ENCODE assay signal across 17 mouse cellular contexts in the genomic region with DNA sequence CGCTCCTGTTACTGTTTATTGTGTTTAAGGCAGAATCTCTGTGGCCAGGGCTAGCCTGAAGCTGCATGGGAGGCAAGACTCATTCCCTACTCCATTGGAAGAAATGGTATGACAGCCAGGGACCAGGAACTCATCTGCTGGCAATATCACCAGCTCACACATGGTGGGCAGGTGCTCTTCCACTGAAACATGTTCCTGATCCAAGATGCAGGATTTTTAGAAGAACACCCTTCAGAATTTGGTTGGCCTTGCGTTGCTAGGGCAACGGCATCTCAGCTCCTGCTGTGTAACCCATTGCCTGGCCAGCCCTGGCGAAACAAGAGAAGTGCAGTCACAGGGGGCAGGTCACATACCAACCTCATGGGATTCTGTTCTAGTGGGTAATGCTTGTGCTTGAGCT. TPM values are rescaled to one million over a fixed set of nuclear protein-coding genes. Genes with fewer than 3 reads are reported as not detected.
DNase-seq lines count a peak whose midpoint lies in the region; ATAC-seq and TF ChIP-seq lines count a peak whose summit lies in the region.
"Had no signal": no experiment of that assay in that cellular context is flagged by ENCODE, and none has a peak within 500 bp of the region (broad histone marks: within the 10 kb centered on the region; RNA-seq: fewer than 3 reads in every experiment).

No protein-coding gene starts in this region.

- H3K4me2 ChIP-seq in limb, embryonic 13.5 days (replicated peaks), result no peak overlapping the region
- H3K4me2 ChIP-seq: heart, embryonic 11.5 days; intestine, embryonic 15.5 days; liver, embryonic 11.5 days; lung, embryonic 15.5 days had no signal

- H3K9me3 ChIP-seq in limb, embryonic 13.5 days, result no peaks in the 10 kb centered on the region
- H3K9me3 ChIP-seq: intestine, embryonic 15.5 days; lung, embryonic 15.5 days had no signal

- WGBS in limb, embryonic 13.5 days, result 49% methylated on average over 4 of the region's 4 CpGs

- no peak for DNase-seq in left cerebral cortex, adult 2 months (ENCODE audit: extremely low spot score in 1 of 2, low spot score in 2 of 2)
- no peak for DNase-seq in left cerebral cortex, postnatal 4 days
- peak; percentile 65 for DNase-seq in R1 (ENCODE audit: low read depth, low spot score)
- peak; percentile 63 for DNase-seq in cerebellum, adult 8-10 months
- no peak for DNase-seq in left cerebral cortex, postnatal 36 days (ENCODE audit: low spot score in 2 of 2)
- DNase-seq in urinary bladder, postnatal 25 days (ENCODE audit: low spot score), result no peak
- DNase-seq: adrenal gland, adult 8-10 months; right cerebral cortex, postnatal 4 days; thymus, adult 18-20 months had no signal

- intact Hi-C loops in left cerebral cortex, adult 2 months (cut with DNase I), result no loop called here
- intact Hi-C loops in left cerebral cortex, postnatal 4 days (cut with DNase I), result no loop called here
- intact Hi-C loops in left cerebral cortex, postnatal 36 days (cut with DNase I), result no loop called here

- peaks cover 16% of the 10 kb centered on the region for H3K4me1 ChIP-seq in limb, embryonic 13.5 days
- H3K4me1 ChIP-seq: intestine, embryonic 15.5 days had no signal

- no peak overlapping the region for H3K4me3 ChIP-seq in left cerebral cortex, adult 2 months
- no peak overlapping the region for H3K4me3 ChIP-seq in limb, embryonic 13.5 days
- H3K4me3 ChIP-seq: intestine, embryonic 15.5 days; lung, embryonic 15.5 days had no signal

- no peaks in the 10 kb centered on the region; the same call in 1 of the 2 replicates for H3K27me3 ChIP-seq in limb, embryonic 13.5 days
- H3K27me3 ChIP-seq: CH12.LX; lung, embryonic 15.5 days had no signal

- TF ChIP-seq CTCF in left cerebral cortex, adult 2 months (IDR thresholded peaks at IDR 0.05), result no peak

- no peaks in the 10 kb centered on the region for H3K36me3 ChIP-seq in limb, embryonic 13.5 days
- H3K36me3 ChIP-seq: intestine, embryonic 15.5 days; lung, embryonic 15.5 days had no signal

- ATAC-seq in limb, embryonic 13.5 days (ENCODE audit: low FRiP score, low read depth), result no peak

- H3K27ac ChIP-seq in left cerebral cortex, adult 2 months, result peak overlapping the region; percentile 22; the same call in 1 of the 2 replicates
- no peak overlapping the region for H3K27ac ChIP-seq in limb, embryonic 13.5 days
- H3K27ac ChIP-seq: intestine, embryonic 15.5 days; lung, embryonic 15.5 days had no signal

- H3K9ac ChIP-seq in limb, embryonic 13.5 days, result 0 out of 2 replicates have a peak overlapping the region, but pooled peaks have one; percentile 43
- H3K9ac ChIP-seq: intestine, embryonic 15.5 days; lung, embryonic 15.5 days had no signal

RNA-seq across cellular contexts. Expression of gene Ccdc124, which starts 5.8 kb away (rescaled TPM):
- 10 to 100 TPM; 94.8 to 99.0 TPM for total RNA-seq in left cerebral cortex, adult 2 months (2021)
- 10 to 100 TPM; 86.2 to 89.3 TPM for total RNA-seq in left cerebral cortex, postnatal 4 days (2021)
- polyA plus RNA-seq in limb, embryonic 13.5 days (2015; fragmentation: Nextera tagmentation; extraction: Ambion mirVana), result 113 and 117 TPM in 2 replicates
- 100 to 1,000 TPM in 1 of 2 experiments, 10 to 100 TPM in 1; 88.6 to 108 TPM for total RNA-seq in left cerebral cortex, postnatal 36 days (2021)

RNA-seq across cellular contexts. Expression of gene Slc5a5, which starts 13.1 kb away (rescaled TPM):
- total RNA-seq in left cerebral cortex, adult 2 months (2021), result 10 to 100 TPM in 1 of 2 experiments, 1 to 10 TPM in 1; 9.9 to 10.3 TPM
- 1 to 10 TPM; 4.4 to 4.5 TPM for total RNA-seq in left cerebral cortex, postnatal 4 days (2021)
- polyA plus RNA-seq in limb, embryonic 13.5 days (2015; fragmentation: Nextera tagmentation; extraction: Ambion mirVana), result 0.39 and 0.45 TPM in 2 replicates
- total RNA-seq in left cerebral cortex, postnatal 36 days (2021), result 10 to 100 TPM in 1 of 2 experiments, 1 to 10 TPM in 1; 8.9 to 12.1 TPM
- total RNA-seq: adrenal gland, adult 8-10 months; gastrocnemius, adult 8-10 months; megakaryocyte, adult 5-6 weeks had no signal

RNA-seq across cellular contexts. Expression of gene Kcnn1, which starts 16.4 kb away (rescaled TPM):
- total RNA-seq in left cerebral cortex, adult 2 months (2021), result 10 to 100 TPM; 20.0 to 20.4 TPM
- 10 to 100 TPM; 29.6 to 48.2 TPM for total RNA-seq in left cerebral cortex, postnatal 4 days (2021)
- polyA plus RNA-seq in limb, embryonic 13.5 days (2015; fragmentation: Nextera tagmentation; extraction: Ambion mirVana), result 2.9 and 4.3 TPM in 2 replicates
- 10 to 100 TPM; 18.3 to 27.0 TPM for total RNA-seq in left cerebral cortex, postnatal 36 days (2021)

RNA-seq across cellular contexts. Expression of gene Rpl18a, which starts 17.7 kb away (rescaled TPM):
- 100 to 1,000 TPM; 588 to 633 TPM for total RNA-seq in left cerebral cortex, adult 2 months (2021)
- total RNA-seq in left cerebral cortex, postnatal 4 days (2021), result 1,000 to 10,000 TPM in 1 of 2 experiments, 100 to 1,000 TPM in 1; 955 to 1,024 TPM
- polyA plus RNA-seq in limb, embryonic 13.5 days (2015; fragmentation: Nextera tagmentation; extraction: Ambion mirVana), result 4,263 and 4,460 TPM in 2 replicates
- 100 to 1,000 TPM; 558 to 677 TPM for total RNA-seq in left cerebral cortex, postnatal 36 days (2021)

RNA-seq across cellular contexts. Expression of gene Map1s, which starts 26.2 kb away (rescaled TPM):
- 10 to 100 TPM; 80.4 to 95.7 TPM for total RNA-seq in left cerebral cortex, adult 2 months (2021)
- total RNA-seq in left cerebral cortex, postnatal 4 days (2021), result 10 to 100 TPM; 79.8 to 84.0 TPM
- polyA plus RNA-seq in limb, embryonic 13.5 days (2015; fragmentation: Nextera tagmentation; extraction: Ambion mirVana), result 52.8 and 57.8 TPM in 2 replicates
- total RNA-seq in left cerebral cortex, postnatal 36 days (2021), result 10 to 100 TPM; 78.7 to 82.1 TPM

Comparison
In these comparisons a context has a peak if more than half of its experiments do, and no peak if none do; other contexts are left out.
1. DNase-seq: peak in R1 (single experiment) and cerebellum, adult 8-10 months (single experiment); none in left cerebral cortex, adult 2 months (0 of 2), left cerebral cortex, postnatal 4 days (single experiment), left cerebral cortex, postnatal 36 days (0 of 2) and urinary bladder, postnatal 25 days (single experiment).